Mouse (Mus musculus) hindbrain, embryonic 11.5 days (tissue): ENCODE measurements around the gene Tshz2. TPM values are rescaled to one million over a fixed set of nuclear protein-coding genes. Genes with fewer than 3 reads are reported as not detected.

ENCODE experiments used
- ATAC-seq: fragments of 200-750 bp; cut with Nextera tagmentation; 2 replicates; pipeline ENCODE4 v1.8.0; 2017; ENCODE audit warnings: mild to moderate bottlenecking, moderate TSS enrichment, moderate library complexity; ENCODE audit not compliant: low FRiP score
- DNase-seq: peaks from one replicate; pipeline ENCODE4 v3.0.0-alpha.2; 2015; ENCODE audit warnings: low spot score
- H3K27ac ChIP-seq: fragments of 300-500 bp; sonication (generic); 2 replicates; pipeline ENCODE4 v1.5.1; 2014; ENCODE audit warnings: mild to moderate bottlenecking, low read depth, low read length
- H3K27me3 ChIP-seq: fragments of 300-500 bp; sonication (generic); 2 replicates; pipeline ENCODE4 v1.6.1; 2014; ENCODE audit warnings: mild to moderate bottlenecking, low read length, moderate library complexity, mixed read lengths; ENCODE audit not compliant: control insufficient read depth, insufficient read depth
- H3K36me3 ChIP-seq: fragments of 300-500 bp; sonication (generic); 2 replicates; pipeline ENCODE4 v1.6.1; 2014; ENCODE audit warnings: mild to moderate bottlenecking, low read length, moderate library complexity, mixed read lengths; ENCODE audit not compliant: control insufficient read depth, insufficient read depth
- H3K4me1 ChIP-seq: fragments of 300-500 bp; sonication (generic); replicated peaks from 2 replicates; pipeline ENCODE4 v1.6.1; 2014; ENCODE audit warnings: low read length, mixed read lengths; ENCODE audit not compliant: control insufficient read depth, insufficient read depth
- H3K4me2 ChIP-seq: fragments of 300-500 bp; sonication (generic); replicated peaks from 2 replicates; pipeline ENCODE4 v1.6.1; 2014; ENCODE audit warnings: mild to moderate bottlenecking, low read depth, low read length
- H3K4me3 ChIP-seq: fragments of 300-500 bp; sonication (generic); 2 replicates; pipeline ENCODE4 v1.5.1; 2014; ENCODE audit warnings: low read depth, low read length
- H3K9ac ChIP-seq: fragments of 300-500 bp; sonication (generic); 2 replicates; pipeline ENCODE4 v1.6.1; 2014; ENCODE audit warnings: low read depth, low read length
- H3K9me3 ChIP-seq: fragments of 300-500 bp; sonication (generic); 2 replicates; pipeline ENCODE4 v1.6.1; 2016; ENCODE audit warnings: low read length; ENCODE audit not compliant: control insufficient read depth
- WGBS: fragments of 180-500 bp; shearing (Covaris S2); extraction: QIAGEN DNeasy Blood & Tissue Kit; methylation state at CpG from one replicate; pipeline ENCODE4 v1.1.7; 2014; 5-methylcytosine and 5-hydroxymethylcytosine counted together
- polyA plus RNA-seq: library from polyadenylated mRNA; unstranded; fragments of >200 nt; fragmentation: Nextera tagmentation; extraction: Ambion mirVana; gene quantifications from 2 replicates; pipeline ENCODE4 v1.2.1, GENCODE M21; 2014

Tshz2 gene
- polyA plus RNA-seq, 1 experiment from 2014 or later: 6.4 TPM

DNA sequence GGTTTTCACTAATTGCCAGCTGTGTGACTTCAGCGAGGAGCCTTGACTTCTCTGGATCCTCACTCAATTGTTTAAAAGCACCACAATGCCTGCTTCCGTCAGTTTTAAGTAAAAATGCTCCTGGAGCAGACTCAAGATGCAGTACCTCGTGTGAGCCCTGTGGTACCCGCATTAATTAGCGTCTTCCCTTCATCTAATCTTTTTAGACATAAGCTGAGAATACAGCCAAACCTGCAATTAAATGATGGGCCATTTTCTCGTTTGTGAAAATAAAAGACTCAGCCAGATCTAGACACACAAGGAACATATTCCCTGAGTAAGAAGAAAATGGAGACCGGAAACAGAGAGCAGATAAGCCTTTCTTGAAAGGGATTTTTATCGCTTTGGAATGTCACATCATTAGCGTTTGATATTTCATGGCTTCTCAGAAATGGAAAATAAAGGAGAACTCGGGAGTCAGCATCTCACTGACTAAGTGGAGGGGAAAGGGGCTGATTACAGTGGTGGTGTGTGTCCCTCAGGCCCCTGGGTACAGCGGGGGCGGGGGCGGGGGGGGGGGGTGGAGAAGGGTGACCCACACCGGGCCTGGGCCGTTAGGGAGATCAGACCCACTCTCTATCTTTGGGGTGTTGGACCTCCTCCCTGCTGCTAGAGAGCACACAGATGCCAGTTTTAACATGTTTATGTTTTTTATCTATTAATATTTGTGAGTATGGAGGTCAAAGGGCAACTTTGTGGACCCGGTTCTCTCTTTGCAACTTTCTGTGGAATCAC, 364.6 kb downstream of the Tshz2 start:
- Histone ChIP-seq H3K9me3 (no peaks in the 10 kb centered on the region), H3K27me3 (no peaks in the 10 kb centered on the region), H3K27ac (no peak overlapping the region), H3K4me1 (peaks cover 4% of the 10 kb centered on the region; the same call in 1 of the 2 replicates), H3K4me3 (no peak overlapping the region), H3K36me3 (no peaks in the 10 kb centered on the region), H3K4me2 (no peak overlapping the region), H3K9ac (no peak overlapping the region)
- ATAC-seq: no peak
- 77% methylated on average over 16 of the region's 16 CpGs for WGBS
- no peak for DNase-seq

DNA sequence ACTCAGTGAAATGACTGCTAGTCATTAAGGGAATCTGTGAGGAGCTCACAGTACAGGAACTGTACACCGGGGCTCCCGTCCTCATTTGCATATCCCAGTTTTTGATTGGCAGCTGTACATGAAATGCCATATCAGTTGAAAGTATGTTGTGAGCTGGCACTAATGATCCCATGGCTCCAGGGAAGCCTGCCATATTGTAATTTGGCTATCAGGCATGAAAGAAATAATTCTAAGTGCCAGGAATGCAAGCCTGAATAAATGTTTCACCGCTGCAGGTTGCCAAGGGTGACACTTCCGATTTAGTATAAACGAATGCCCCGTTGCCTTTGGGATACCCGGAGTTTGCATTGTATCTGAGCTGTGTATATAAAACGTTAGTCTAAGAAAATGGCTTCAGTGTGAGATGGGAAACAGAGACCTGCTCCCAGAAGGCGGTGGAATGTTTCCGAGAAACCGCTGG, 366.1 kb downstream of the Tshz2 start:
- H3K27ac ChIP-seq: 0 out of 2 replicates have a peak overlapping the region, but pooled peaks have one; percentile 33

DNA sequence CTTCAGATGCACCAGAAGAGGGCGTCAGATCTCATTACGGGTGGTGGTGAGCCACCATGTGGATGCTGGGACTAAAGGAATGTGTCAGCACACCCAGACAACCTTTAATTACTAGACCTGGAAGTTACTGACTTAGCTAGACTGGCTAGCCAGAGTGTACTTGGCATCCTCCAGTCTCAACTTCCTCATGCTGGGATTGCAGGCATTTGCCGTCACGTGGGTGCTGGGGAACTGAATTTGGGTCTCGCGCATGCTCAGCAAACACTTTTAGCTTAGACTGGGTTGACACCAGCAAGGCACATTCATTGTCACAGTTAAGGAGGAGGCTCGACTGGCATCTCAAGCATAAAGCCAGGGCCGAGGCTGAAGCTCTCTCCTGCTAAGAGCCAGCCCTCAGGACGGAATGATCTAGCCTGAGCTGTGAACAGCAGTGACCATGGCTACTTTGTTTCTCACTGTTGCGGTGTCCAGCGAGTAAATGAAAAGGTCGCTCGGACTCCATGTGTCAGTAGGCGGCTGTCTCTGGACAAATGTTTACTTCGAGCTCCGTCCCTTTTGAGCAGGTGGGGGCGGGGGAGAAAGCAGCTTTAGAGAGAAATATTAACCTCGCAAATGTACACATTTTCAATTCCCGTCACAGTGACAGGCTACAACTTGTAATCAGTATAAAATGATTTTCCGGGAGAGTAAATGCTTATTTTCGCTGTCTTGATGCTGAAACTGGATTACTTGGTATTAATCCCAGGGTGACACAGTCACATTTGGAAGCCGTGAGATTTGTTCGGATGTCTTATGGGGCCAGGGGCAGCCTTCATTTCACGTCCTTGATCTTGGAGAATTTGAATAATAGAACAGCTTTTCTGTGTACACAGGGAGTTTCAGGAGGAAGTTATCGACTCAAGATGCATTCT, 370.0 kb downstream of the Tshz2 start:
- Histone ChIP-seq H3K9ac (no peak overlapping the region), H3K4me3 (no peak overlapping the region), H3K4me1 (peaks cover 2% of the 10 kb centered on the region; the same call in 1 of the 2 replicates)

More for the DNA sequence above, 366.1 kb downstream of the Tshz2 start:
- Histone ChIP-seq H3K4me3 (no peak overlapping the region), H3K36me3 (no peaks in the 10 kb centered on the region), H3K4me1 (peaks cover 4% of the 10 kb centered on the region; the same call in 1 of the 2 replicates), H3K27me3 (no peaks in the 10 kb centered on the region), H3K9ac (no peak overlapping the region), H3K9me3 (no peaks in the 10 kb centered on the region), H3K4me2 (no peak overlapping the region)
- no peak for ATAC-seq
- WGBS: 48% methylated on average over 11 of the region's 11 CpGs
- DNase-seq: peak; percentile 40

DNA sequence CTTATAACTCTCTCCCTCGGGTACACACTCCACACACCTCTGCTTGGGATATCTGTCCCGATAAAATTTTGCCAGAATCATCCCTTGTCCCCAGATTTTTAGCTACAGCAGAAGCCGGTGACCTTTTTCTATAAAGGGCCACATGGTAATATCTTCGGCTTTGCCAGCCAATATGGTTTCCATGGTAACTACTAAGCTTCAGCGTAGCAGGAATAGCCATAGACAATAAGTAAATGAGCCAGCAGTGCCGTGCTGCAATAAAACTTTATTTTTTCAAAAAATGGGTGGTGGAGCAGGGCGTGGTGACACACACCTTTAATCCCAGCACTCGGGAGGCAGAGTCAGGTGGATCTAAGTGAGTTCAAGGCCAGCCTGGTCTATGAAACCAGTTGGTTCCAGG, 370.9 kb downstream of the Tshz2 start:
- Histone ChIP-seq H3K27me3 (no peaks in the 10 kb centered on the region), H3K4me3 (no peak overlapping the region), H3K36me3 (no peaks in the 10 kb centered on the region), H3K9me3 (no peaks in the 10 kb centered on the region), H3K4me1 (peaks cover 2% of the 10 kb centered on the region; the same call in 1 of the 2 replicates), H3K9ac (no peak overlapping the region), H3K27ac (no peak overlapping the region), H3K4me2 (no peak overlapping the region)
- ATAC-seq (no peak), DNase-seq (no peak)
- 76% methylated on average over 8 of the region's 8 CpGs for WGBS

More for the DNA sequence above, 370.0 kb downstream of the Tshz2 start:
- 68% methylated on average over 25 of the region's 25 CpGs for WGBS
- DNase-seq (no peak), ATAC-seq (no peak)
- Histone ChIP-seq H3K4me2 (no peak overlapping the region), H3K9me3 (no peaks in the 10 kb centered on the region), H3K27me3 (no peaks in the 10 kb centered on the region), H3K27ac (no peak overlapping the region), H3K36me3 (no peaks in the 10 kb centered on the region)

DNA sequence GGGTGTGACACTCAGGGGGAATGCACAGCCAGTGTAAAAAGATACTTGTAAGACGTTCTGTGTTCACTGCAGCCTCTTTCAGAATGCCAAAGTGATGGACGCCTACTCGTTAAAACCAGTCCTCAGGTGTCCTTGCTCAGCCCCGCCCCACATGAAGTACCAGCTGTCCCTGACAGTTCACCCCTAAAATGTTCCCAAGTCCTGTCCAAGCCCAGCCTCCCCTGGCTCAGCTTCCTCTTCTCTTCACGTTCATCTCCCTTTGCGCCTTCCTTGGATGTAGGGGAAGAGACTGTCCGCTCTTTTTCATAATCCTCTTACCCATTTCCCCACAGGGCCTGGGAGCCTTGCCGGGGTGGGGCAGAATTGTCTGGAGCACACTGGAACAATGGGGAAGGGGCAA, 374.0 kb downstream of the Tshz2 start:
- peaks cover 4% of the 10 kb centered on the region; the same call in 1 of the 2 replicates for H3K4me1 ChIP-seq
- no peaks in the 10 kb centered on the region for H3K27me3 ChIP-seq
- no peak for DNase-seq
- H3K4me2 ChIP-seq: no peak overlapping the region
- H3K27ac ChIP-seq: no peak overlapping the region
- H3K9me3 ChIP-seq: no peaks in the 10 kb centered on the region
- WGBS: 83% methylated on average over 8 of the region's 8 CpGs
- no peak for ATAC-seq
- H3K9ac ChIP-seq: no peak overlapping the region
- no peak overlapping the region for H3K4me3 ChIP-seq
- no peaks in the 10 kb centered on the region for H3K36me3 ChIP-seq

DNA sequence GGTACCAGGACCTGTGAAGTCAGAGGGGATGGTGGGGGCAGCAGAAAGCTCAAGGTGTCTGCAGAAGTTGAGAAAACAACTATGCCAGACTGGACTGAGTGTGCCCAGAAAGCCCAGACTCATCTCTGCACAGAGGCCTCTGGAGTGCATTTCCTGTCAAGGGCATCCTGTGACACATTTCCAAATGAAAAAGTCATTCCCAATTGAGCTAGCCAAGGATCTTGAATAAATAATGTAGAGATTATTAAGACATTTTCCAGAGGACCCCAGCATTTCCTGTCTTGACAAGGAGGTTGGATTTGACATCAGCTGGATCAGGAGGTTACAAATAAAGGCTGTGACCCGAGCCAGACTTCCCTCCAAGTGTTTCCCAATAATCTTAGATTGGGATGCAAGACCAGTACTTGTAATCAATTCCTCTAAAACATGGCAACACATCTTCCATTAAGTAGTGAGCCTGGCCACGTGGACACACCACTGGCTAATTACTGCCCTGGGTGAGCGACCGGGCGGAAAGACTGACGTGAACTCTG, 374.7 kb downstream of the Tshz2 start:
- Histone ChIP-seq H3K9me3 (no peaks in the 10 kb centered on the region), H3K4me2 (no peak overlapping the region), H3K36me3 (no peaks in the 10 kb centered on the region), H3K4me3 (no peak overlapping the region), H3K27ac (no peak overlapping the region), H3K27me3 (no peaks in the 10 kb centered on the region), H3K9ac (no peak overlapping the region), H3K4me1 (peaks cover 4% of the 10 kb centered on the region; the same call in 1 of the 2 replicates)
- no peak for DNase-seq
- whole genome bisulfite sequencing: 77% methylated on average over 6 of the region's 6 CpGs
- no peak for ATAC-seq

DNA sequence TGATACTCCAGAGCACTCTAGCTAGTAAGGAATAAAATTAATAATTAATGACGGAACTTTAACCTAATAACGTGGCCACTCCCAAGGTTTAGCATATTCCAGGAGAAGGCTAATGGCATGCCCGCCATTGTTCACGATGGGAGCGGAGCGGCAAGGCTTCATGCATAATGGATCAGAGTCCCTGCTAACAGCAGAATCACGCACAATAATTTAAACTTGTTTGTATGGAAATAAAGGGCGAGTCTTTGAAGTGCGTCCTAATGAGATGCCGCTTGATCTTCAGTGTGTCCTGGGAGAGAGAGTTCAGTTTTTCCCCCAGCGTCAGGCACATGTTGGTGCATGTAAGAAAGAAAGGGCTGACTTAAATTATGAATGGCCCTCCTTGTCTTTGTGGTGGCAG, 376.9 kb downstream of the Tshz2 start:
- Histone ChIP-seq H3K4me1 (peaks cover 4% of the 10 kb centered on the region; the same call in 1 of the 2 replicates), H3K9ac (no peak overlapping the region), H3K27me3 (no peaks in the 10 kb centered on the region), H3K4me3 (no peak overlapping the region), H3K9me3 (no peaks in the 10 kb centered on the region), H3K27ac (no peak overlapping the region), H3K4me2 (0 out of 2 replicates have a peak overlapping the region, but pooled peaks have one; percentile 6), H3K36me3 (no peaks in the 10 kb centered on the region)
- DNase-seq (peak; percentile 43), ATAC-seq (peak; percentile 60)
- WGBS: 34% methylated on average over 11 of the region's 11 CpGs

DNA sequence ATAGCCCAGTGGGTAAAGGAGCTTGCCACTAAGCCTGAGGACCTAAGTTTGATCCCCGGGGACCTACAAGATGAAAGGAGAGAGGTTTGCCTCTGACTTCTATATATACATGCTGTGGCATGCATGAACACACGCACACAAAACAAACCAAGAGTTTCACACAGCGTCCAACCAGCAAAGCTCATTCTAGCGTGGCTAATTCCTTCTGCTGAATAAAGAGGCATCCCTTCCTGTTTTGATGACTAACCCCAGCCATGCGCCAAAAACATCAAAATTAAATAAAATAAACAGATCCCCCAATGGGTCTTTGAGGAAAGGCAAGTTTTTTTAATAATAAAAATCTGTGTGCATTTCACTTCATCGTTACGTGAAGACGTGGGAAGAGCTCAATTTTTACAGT, 379.0 kb downstream of the Tshz2 start:
- no peak overlapping the region for H3K27ac ChIP-seq
- no peak overlapping the region for H3K4me2 ChIP-seq
- no peak for ATAC-seq
- H3K27me3 ChIP-seq: no peaks in the 10 kb centered on the region
- H3K36me3 ChIP-seq: no peaks in the 10 kb centered on the region
- DNase-seq: no peak
- no peak overlapping the region for H3K4me3 ChIP-seq
- WGBS: 56% methylated on average over 8 of the region's 8 CpGs
- no peaks in the 10 kb centered on the region for H3K9me3 ChIP-seq
- H3K4me1 ChIP-seq: peaks cover 4% of the 10 kb centered on the region; the same call in 1 of the 2 replicates
- no peak overlapping the region for H3K9ac ChIP-seq
